Mouse (Mus musculus) MEL-GATA-1-ER (cell line): ENCODE results near the gene Dnttip1.

Experiments
- DNase-seq: peaks from one replicate; pipeline ENCODE4 v3.0.0-alpha.2; 2012; ENCODE audit warnings: low read depth; ENCODE audit errors: extremely low read depth

Gene Dnttip1

DNA sequence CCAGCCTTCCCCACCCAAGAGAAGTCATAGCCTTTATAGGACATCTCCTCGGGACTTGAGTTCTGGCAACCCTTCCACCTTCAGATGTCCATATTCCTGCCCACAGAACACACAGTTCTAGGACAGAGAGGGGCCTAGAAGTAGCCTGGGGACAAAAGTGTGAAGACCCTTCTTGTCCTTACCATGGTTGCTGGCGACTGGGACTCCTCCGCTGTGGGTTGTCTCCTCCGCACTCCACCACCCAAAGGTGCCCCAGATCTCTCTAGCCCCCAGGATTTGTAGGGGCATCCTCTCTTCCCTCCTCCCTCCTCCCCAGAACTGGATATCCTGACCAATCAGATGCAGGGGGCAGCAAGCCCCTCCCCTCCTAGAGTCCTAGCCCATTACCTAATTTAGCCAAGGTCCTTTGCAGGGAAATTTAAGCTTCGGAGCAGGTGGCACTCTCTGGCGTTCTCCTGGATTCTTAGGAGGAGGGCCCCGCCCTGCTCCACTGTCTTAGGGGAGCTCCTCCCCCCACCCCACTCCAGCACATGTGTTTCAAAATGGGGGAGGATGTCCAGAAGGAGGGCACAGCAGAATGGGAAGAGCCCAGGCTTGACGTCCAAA, 33.8 kb downstream of the Dnttip1 start, which contains the start of gene Tnnc2:
Tnnc2 (minus strand) TSS at position 487 of the 606 bp plus-strand sequence.
- DNase-seq, result no peak

GRCm38 (mm10) chr2:164781876-164782275, 36.1 kb downstream of the Dnttip1 start:
- DNase-seq, result no peak

DNA sequence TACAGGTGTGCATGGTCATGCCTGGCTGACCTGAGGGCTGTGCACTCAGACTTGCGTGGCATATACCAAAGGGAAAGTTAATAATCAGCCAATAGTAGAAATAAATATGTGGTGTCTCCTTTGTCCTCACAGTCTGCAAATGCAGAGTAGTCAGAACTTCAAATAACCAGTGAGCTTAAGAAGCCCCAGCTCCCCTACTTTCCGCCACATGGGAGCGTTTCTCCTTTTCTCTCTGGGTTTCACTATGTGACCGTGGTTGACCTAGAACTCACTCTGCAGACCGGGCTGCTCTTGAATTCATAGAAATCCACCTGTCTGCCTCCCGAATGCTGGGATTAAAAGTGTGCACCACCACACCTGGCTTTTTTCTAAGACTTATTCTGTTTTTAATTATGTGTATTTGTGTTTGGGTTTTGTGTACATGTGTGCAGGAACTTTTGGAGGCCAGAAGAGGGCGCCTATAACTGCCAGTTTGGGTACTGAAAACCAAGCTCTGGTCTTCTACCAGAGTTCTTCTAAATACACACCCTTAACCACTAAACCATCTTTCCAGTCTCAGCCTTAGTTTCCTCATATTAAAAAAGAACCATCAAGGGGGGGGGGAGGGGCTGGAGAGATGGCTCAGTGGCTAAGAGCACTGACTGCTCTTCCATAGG, 38.3 kb downstream of the Dnttip1 start:
- peak; percentile 57 for DNase-seq

GRCm38 (mm10) chr2:164784869-164785420, 39.2 kb downstream of the Dnttip1 start:
- no peak for DNase-seq

DNA sequence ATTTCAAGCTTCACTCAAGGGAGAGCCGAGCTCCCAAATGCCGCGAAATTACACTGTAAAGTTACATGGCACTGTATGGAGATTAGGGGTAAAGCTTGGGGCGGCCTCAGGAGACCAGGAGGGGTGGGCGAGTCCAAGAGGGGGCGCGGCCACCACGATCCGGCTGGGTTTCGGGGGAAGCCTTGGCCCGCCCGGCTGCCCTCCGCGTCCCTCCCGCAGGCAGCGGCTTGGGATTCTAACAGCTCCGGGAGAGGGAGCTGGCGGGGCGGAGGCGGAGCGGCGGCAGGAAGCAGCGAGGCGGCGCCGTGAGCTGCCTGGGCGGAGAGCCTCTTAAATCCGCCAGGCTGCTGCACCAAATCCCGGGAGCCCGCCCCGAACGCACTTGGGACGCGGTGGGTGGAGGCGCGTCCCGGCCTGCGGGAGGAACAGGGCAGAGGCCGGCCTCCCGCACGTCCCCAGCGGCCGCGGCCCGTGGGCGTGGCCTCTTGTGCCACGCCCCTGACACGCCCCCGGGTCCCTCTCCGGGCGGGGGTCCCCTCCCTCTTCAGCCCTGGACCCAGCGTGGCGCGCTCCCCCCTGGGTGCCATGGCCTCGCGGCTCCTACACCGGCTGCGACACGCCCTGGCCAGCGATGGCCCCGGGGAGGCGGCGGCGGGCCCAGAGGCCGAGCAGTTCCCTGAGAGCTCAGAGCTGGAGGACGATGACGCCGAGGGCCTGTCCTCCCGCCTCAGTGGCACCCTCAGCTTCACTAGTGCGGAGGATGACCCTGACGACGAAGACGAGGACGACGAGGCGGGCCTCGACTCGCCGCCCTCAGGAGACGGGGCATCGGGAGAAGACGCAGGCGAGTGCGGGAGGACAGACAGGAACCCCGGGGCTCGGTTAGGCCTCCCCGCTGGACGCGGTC, 40.0 kb downstream of the Dnttip1 start, which contains the start of gene Snx21:
Snx21 (plus strand) TSS at position 343 of the 907 bp plus-strand sequence.
- DNase-seq, result peak; percentile 40

GRCm38 (mm10) chr2:164786388-164786885, 40.7 kb downstream of the Dnttip1 start:
- no peak for DNase-seq

GRCm38 (mm10) chr2:164787032-164787431, 41.2 kb downstream of the Dnttip1 start:
- no peak for DNase-seq

DNA sequence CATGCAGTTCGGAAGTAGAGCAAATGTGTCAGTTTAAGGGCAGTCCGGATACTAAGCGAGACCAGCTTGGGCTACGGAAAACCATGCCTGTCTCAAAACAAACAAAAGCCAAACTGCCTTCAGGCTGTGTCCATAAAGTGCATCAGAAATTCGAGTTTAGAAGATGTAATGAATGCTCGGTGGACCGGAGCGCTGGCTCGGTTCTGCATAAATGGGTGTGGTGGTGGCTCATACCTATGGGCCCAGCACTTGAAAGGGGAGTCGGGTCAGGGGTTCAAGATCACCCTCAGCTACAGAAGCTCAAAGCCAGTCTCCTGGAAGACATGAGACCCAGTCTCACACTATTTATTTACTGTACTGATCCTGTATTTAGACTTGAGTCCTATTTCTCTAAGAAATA, 42.0 kb downstream of the Dnttip1 start:
- DNase-seq, result no peak

DNA sequence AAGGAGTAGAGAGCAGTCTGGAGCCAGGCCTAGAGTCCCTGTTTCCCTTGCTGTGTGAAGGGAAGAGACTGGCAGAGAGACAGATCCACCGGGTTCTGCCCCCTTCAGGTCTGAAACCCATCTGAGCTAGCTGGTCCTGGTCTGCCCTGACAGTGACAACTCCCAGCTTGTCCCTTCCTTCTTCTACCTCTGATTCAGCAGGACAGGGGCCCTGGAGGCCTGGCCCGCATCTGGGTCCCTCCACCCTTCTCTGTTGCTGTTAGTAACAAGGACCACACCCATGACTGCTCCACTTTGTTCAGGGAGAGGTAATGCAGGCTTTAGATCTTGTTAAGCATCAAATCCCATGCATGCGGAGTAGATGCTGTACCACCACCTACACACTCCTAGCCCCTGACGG, 42.6 kb downstream of the Dnttip1 start:
- DNase-seq, result no peak

DNA sequence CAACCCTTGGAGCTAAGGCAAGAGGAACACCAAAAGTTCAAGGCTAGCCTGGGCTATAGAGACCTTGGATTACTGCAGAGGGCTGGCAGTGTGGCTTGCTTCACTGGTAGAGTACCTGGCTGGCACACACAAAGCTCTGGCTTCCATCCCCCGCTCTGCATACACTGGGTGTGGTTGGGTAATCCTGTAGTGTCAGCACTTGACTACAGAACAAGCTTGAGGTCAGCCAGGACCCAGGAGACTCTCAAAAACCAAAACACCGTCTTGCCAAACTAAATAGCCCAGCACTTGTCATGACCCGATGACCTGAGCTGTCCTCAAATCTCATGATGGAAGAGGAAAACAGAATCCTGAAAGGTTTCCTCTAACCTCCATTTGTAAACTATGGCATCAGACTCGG, 44.7 kb downstream of the Dnttip1 start:
- DNase-seq, result no peak

DNA sequence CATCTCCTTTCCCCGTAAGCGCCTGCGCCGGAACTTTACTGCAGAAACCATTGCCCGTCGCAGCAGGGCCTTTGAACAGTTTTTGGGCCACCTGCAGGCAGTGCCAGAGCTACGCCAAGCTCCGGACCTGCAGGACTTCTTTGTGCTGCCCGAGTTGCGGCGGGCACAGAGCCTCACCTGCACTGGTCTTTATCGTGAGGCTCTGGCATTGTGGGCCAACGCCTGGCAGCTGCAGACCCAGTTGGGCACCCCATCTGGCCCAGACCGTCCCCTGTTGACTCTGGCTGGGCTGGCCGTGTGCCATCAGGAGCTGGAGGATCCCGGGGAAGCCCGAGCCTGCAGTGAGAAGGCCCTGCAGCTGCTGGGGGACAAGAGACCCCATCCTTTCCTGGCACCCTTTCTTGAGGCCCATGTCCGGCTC, 46.1 kb downstream of the Dnttip1 start:
- DNase-seq, result no peak

DNA sequence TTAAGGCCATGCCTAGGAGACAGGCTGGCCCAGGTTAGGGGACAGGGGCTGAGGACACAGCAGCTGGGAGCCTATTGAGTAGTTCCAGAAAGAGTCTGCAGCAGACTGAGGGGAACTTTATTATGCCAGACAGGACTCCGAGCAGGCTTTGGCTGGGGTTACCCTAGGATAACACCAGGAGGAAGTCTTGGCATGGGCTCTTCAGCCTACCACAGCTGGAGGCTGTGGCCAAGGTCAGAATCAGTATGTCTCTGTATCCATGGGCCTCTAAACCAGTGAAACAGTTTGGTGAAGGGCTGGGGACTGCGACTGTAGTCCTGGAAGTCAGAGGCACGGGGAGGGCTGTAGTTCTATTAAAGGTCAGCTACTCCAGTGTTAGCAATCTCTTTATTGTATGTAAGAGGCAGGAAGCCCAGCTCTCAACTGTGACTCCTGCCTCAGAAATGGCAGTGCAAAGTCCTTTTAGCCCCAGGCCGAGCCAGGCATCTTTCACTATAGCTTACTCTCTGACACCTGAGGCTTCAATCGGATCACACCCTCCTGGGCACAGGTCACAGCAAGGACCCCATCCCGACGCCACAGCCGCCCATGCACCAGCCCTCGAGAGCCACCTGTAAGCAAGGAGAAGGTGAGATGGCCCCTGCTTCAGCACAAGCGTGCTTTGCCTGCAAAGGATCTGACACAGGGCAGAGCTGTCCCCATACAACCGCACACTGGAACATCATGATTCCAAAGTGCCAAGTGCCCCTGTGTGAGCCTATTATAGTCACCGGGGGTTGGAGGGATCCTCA, 46.8 kb downstream of the Dnttip1 start:
- no peak for DNase-seq

GRCm38 (mm10) chr2:164793236-164793635, 47.5 kb downstream of the Dnttip1 start:
- DNase-seq, result peak; percentile 30

- DNase-seq, result no peak
Measured at GRCm38 (mm10) chr2:164793772-164794171, 48.0 kb downstream of the Dnttip1 start.

GRCm38 (mm10) chr2:164794293-164794692, 48.5 kb downstream of the Dnttip1 start:
- peak; percentile 84 for DNase-seq

GRCm38 (mm10) chr2:164795868-164796267, 50.1 kb downstream of the Dnttip1 start:
- DNase-seq, result no peak

DNA sequence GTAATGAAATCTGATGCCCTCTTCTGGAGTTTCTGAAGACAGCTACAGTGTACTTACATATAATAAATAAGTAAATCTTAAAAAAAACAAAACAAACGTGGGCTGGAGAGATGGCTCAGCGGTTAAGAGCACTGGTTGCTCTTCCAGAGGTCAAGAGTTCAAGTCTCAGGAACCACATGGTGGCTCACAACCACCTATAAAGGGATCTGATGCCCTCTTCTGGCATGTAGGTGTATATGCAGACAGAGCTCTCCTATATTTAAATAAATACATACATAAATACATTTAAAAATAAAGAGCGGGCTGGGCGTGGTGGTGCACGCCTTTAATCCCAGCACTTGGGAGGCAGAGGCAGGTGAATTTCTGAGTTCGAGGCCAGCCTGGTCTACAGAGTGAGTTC, 52.8 kb downstream of the Dnttip1 start:
- DNase-seq, result peak; percentile 29

DNA sequence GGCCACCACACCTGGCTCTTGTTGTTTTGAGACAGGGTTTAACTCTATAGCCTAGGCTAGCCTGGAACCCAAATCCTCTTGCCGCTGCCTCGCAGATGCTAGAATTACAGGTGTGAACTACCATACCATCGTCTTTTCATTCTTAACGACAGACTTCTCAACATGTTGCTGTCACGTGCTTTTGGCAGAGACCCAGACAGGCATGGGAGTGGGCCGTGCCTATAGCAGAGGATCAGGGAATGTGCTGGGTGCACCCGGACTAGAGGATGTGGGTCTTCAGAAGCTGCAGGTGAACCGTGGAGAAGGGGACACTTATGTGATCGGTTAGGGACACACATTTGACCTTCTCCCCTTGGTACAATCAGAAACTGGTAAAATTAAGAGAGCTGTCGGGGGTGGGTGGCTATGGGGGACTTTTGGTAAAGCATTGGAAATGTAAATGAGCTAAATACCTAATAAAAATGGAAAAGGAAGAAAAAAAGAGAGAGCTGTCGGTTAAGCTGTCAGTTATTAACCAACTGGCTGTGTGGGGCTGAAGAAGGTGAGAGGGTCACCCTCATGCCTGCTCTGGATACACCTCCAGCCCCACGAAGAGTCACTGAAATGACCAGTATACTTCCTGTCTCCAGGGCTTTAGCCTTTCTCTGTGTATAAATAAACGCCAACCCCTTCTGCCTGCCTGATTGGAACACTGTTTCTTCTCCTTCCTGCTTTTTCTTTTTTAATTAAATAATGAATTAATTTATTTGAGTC, 54.6 kb downstream of the Dnttip1 start:
- no peak for DNase-seq

- no peak for DNase-seq
Measured at GRCm38 (mm10) chr2:164803201-164803920, 57.6 kb downstream of the Dnttip1 start.
